Mouse (Mus musculus): Measurements from ENCODE around the gene Cd207.

GRCm38 (mm10) chr6:83673395-83673794 lies 4.3 kb downstream of the Cd207 start:
- TF ChIP-seq CTCF (IDR thresholded peaks at IDR 0.05; ENCODE audit: extremely low read depth, insufficient read length, insufficient replicate concordance, low read depth, low read length) (peak; percentile 59; the same call in 1 of the 2 replicates), POLR2A (IDR thresholded peaks at IDR 0.05; ENCODE audit: low read depth, low read length) (no peak)

All from small intestine, adult 2 months (tissue).